Mouse (Mus musculus) ZHBTc4 (cell line): ENCODE data around the gene Pkdcc.
A peak's percentile ranks its signal among the peaks of the same experiment; 100 is the strongest.

ENCODE experiments used
- DNase-seq: peaks from one replicate; pipeline ENCODE4 v3.0.0-alpha.2; 2011; ENCODE audit warnings: low read depth, low spot score

Gene Pkdcc

DNA sequence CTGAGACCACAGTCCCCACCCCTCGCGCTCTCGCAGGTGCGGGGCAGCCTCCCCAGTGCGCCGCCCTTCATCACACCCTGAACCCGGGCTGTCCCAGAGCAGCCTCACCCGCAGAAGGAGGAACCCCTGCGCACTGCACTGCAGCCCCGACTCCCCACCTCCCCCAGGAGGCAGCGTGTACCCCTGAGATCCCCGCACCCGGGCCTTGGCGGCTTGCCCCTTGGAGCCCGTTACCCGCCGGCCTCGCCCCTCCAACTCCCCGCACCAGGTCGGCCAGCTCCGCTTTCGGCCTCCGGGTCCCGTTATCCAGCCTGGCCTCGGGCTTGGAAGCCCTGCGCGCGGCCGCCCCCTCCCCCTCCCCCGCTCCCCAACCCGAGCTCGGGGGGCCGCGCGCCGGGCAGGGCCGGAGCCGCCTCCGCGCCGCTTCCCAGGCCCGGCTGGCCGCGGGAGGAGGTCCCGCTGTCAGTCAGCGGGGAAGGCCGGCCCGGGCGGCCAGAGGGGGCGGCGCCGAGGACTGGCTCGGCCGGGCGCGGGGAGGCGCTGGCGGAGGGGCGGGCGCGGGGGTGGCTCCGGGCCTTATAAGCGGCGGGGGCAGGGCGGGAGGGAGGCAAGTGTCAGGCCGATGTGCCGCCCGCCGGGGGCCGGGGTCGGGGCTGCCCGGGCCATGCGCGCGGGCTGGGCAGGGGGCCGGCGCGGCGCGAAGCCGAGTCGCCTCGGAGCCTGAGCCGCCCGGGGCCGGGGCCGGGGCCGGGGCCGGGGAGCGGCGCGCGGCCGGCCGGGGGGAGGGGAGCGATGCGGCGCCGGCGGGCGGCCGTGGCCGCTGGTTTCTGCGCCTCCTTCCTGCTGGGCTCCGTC lies at the start of gene Pkdcc:
Gene Pkdcc (plus strand): TSS at position 619 of the 855 bp plus-strand sequence.
- peak; percentile 48 for DNase-seq

DNA sequence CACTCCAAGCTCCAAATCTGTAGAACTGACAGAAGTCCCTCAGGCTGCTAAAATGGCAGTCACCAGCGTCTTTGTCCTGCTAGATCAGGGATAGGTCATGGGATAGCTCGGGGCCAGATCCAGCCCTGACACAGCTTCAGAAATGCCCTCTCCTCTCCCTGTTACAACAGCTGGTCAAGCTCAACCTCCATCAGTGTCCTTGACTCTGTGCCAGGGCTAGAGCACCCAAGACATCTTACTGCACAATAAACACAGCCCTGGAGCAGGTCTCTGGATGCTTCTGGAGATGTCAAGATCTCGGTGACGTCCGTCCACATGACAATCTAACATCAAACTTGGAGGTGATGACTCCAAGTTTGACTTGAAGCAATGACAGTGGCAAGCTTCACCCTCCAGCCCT lies 48.9 kb upstream of the Pkdcc start:
- DNase-seq, result no peak

DNA sequence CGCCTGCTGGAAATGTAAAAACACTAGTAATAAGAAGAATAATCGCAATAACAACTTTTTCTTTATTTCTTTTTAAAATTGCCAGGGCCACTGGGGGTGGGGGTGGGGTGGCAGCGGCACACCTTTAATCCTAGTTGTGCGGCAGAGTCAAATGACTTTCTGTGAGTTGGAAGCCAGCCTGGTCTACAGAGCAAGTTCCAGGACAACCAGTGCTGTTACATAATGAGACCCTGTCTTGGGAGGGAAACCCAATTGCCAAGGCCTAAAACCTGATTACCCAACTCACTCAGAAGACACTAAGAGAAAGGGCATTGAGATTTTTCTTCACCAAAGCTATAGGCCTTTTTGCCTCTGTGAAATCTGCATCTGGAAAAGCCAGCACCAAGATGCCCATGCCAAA lies 38.9 kb upstream of the Pkdcc start:
- no peak for DNase-seq

DNA sequence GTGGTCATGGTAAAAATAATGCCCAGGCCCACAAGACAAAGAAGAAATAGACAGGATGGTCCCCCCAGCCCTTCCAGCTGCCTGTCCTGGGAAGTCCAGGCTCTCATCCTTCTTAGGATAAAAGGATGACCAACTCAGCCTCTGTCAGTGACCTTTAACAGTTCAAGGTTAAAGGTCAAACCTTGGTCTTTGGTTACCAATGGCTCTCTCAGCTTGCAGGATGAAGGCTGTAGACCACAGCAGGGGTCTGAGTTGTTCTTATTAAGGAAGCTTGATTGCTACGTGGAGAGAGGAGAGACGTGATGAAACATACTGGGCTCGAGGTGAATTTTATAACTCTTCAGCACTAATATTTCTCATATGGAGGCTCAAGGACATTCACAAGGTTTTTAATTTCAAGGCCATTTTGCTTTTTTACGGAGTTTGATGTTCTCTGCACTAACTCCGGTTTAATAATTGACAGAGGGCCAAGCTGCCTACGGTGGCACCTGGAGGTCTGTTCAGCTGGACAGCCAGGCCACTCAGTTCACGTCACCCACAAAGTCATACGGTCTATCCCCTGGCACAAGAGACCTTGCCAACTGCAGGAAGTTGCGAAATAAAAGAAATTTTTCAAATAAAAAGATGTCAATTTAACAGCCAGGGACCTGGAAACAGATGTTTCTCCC lies 36.5 kb upstream of the Pkdcc start:
- no peak for DNase-seq

DNA sequence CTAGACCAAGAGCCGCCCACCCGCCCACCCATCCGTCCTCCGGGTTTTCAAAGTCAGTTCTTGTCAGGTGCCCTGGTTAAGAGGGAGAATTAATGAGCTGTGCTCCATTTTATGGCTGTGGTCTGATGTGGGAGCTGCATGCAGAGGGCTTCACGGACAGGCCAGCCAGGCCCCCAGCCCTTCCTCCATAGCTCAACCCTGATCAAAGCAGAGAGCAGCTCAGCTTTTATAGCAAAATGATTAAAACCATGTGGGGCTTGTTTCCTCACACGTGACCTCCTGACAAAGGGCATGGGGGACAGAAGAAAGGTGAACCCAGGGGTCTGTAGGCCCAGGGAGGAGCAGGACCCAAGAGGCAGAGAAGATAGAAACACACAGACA lies 36.0 kb upstream of the Pkdcc start:
- DNase-seq, result no peak

DNA sequence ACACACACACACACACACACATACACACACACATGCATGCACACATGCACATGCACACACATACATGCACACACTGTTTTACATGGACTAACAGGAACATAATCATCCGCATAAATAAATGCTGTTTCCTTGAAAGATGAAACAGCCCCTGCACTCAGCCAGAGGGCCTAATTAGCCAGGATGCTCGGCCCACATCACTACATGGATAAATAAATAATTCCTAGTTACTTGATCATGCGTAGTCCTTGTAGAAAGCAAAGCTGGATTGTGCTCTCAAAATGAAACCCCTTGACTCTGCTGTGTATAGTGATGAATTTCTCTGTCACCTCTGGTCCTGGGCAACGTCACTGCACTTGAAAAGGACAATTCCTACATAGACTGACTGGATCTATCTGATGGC lies 35.5 kb upstream of the Pkdcc start:
- no peak for DNase-seq

DNA sequence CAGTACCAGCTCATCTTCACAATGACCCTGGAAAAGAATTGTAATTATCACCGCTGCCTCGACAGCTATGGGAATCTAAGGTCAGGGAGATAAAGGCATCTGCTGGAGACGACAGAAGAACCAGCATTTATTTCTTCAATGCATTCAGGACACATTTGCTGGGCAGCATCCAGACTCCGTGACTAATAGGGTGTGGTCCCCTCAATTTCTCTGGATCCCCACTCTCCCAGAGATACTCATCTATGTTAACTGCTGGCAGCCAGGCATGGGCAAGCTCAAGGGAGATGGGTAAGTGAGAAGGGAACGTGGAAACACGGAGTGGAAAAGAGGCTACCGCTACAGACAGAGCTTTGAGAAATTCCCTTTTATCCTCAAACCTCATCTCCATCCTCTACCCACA lies 34.0 kb upstream of the Pkdcc start:
- no peak for DNase-seq

DNA sequence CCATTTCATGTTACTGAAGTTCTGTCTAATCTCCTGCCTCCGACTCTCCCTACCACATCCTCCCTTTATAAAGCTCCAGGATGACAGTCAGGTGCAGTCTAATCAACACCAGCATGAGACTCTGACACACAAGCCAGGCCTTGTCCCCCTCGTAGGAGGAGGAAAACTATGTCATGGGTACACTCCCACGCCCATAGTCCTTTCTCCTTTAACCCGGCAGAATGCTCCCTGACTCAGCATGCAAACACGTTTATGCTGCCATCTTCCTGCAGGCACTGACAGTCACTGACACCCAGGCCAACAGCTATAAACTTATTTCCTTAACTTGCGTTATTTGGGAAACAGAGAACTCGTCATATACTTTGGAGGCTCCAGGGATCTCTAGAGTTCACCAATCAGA lies 33.5 kb upstream of the Pkdcc start:
- no peak for DNase-seq

DNA sequence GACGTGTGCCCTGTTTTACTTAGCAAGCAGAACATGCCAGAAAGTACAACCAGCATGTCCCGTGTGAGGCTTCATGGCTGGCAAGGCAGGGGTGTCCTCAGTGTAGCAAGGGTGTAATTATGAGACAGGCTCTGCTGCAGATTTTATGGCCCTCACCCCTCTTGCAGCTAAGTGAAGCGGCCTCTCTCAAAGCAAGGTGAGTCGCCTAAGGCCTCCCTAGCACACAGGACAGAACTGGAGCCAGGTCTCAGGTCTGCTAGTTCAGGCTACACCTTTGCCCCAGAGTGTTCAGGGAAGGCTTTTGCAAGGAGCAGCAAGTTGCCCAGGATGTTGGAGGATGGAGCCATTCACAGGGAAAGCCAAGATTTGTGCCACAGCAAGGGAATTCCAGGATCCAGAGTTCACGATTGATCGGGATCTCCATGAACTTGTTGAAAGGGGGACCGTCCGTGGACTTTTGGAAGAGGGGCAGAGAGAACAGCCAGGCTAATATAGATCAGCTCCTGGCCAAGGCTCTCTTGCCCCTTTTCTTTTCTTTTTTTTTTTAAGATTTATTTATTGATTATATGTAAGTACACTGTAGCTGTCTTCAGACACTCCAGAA lies 32.9 kb upstream of the Pkdcc start:
- no peak for DNase-seq

DNA sequence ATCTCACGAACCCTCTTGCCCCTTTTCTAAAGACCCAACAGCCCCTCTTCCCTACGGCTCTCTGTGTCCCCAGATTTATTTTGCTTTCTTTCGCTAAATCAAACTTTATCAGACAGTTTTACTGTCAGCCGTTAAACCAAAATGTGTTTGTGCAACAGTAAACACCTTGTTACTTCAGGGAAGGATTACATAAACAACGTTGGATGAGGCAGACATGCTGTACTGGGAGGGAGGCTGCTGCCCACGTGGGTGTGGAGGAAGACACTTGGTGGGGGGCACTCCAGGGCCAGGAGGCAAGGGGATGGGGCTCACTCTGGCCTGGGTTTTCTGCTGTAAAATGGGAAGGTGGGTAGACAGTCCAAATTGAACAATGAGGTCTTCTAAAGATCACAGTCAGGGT lies 32.3 kb upstream of the Pkdcc start:
- no peak for DNase-seq

DNA sequence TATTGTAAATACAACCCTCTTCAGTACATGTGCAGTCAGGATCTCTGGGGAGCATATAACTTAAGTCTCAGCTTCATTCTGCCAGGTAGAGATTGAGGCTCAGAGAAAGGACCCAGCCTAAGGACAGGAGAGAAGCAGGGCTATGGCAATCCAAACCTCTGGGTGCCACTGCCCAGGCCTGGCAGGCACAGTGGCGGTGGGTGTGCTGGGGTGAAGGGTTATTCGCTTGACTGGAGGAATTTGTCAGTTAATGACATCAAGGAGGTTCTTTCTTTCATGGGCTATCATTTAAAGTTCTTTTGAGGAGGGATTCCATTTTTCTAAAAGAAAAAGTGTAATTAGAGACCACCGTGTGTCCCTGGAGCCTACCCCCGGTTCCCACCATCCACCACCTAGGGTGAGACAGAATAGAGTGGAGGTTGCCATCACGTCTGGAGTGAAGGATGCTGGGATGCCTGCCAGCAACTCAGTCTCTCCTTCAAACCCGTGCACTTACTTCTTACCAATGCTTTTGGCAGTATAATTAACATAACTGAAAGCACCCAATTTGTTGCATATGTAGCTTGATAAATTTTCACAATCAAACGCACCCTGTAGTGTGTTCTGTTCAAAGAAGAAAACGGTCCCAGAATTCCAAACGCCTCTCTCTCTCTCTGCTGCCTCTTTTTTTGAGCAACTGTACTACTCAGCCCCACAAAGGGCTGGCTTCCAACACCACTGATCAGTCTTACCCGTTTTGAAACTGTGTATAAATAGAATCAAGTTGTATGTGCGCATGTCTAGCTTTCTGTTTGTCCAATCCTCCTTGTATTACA lies 27.1 kb upstream of the Pkdcc start:
- no peak for DNase-seq

DNA sequence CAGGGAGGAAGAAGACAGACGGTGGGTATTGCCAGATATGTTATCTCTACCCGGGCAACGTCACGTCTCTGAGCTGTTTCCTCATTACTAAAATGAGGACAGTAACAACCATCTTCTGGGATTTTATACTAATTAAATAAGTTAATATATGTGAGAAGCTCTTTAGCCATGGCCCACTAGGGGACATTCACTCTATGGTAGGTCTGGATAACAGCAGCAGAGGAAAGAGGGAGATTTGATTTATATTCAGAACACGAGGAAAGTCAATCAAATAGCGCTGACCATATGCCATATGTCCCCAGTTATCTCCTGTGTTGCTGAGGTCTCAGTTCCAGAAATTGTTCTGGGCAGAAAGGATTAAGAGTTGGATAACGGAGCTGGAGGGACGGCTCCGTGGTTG lies 24.3 kb upstream of the Pkdcc start:
- no peak for DNase-seq

DNA sequence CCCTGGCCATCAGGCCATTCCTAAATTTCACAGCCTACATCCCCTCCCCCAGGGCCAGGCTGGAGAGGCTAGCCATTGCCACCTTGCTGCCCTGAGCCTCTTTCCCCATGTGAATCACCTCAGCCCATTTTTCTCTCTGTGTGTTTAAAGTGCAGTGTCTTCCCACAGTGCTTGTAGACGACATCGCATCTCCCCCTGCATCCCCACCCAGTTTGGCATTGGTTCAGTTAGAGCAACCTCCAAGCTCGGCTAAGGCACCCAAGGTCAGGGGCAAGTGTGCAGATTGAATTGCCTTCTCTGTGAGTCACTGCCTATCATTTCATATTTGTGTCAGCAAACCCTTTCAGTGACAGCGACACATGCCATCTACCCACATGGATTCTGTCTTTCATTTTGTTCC lies 20.6 kb upstream of the Pkdcc start:
- DNase-seq, result no peak

DNA sequence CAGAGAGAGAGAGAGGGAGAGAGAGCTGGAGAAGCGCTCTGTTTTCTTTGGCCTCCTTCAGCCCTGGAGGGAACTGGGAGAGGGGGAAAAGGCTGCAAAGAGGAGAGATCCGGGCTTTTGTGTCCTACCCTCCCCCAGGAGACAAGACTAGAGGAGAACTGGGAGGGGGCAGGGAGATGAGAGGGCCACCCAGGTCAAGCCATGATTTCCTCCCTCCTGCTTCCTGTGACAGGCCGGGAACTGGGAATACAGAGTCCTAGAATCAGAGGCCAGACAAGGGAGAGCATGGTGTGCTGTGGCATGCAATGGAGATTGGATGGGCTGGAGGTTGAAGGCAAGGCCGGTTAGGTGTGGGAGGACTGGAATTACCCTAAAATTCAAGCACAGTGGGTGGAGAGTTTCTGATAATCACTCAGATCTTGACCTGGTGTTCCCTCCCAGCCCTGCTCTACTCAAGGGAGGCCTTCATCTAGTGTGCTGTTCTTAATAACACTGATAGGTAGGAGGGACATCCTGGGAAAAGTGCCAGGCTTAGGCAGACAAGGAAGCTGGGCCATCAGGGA lies 17.6 kb upstream of the Pkdcc start:
- DNase-seq, result no peak

DNA sequence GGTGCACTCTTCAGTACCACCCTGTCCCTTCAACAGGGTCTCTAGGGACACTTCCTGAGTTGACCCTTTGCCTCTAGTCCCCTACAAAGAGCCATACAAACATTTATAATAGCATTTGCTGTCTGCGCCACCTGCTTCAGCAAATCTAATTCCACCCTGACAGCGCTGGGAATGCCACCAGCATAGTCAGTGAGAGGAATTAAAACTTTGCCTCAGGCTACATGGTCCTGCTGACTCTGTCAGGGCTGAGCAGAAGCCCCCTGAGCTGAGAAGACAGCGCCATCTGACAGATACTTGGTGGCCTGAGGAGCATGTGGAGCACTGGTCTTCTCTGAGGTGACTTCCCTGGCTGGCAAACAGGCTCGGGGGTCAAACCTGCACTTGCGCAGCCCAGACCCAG lies 14.6 kb upstream of the Pkdcc start:
- no peak for DNase-seq

DNA sequence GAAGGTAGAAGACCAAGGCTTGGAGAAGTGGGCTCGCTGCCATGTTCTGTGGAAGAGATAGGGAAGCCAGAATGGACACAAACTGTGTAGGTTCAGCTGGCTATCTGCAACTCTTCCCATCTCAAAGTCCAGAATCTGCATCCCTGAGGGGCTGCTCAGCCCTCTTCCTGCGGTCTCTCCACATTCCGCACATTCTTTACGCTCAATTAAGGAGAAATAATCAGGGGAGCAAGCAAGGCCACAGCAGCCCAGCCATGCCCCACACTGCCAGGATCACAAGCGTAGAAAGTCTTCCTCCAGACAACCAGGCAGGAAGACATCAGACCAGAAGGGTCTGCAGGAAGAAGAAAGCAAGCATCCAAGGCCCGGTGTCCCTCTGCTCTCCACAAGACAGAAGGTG lies 13.8 kb upstream of the Pkdcc start:
- no peak for DNase-seq

DNA sequence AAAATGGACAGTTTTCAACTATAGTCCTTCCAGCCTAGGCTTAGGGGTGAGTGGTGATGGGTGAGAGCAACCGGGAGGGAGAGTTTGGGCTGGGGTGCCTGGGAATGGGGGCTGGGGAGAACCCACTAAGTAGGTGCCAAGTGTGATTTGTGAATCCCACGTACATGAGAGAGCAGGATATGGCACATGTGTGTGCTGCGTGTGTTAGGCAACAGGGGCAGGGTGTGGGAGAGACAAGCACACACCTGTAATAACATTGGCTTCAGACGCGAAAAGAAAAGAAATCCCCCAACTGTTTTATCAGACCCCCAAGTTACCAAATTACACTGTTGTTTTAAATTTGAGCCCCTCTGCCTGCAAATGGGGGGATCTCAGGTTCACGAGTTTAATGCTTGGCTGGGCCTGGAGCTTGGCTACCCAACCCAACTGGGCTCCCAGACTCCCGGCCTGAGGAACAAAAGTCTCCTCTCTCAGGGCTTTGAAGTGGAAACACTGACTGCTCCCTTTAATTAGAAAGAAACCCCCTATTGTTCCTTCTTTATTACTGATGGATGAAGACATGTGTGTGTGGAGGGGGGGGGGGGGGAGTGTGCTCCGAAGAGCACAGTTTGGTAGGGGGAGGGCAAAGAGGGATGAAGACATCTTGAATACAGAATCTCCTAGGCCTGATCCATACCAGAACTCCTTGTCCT lies 11.3 kb upstream of the Pkdcc start:
- no peak for DNase-seq

DNA sequence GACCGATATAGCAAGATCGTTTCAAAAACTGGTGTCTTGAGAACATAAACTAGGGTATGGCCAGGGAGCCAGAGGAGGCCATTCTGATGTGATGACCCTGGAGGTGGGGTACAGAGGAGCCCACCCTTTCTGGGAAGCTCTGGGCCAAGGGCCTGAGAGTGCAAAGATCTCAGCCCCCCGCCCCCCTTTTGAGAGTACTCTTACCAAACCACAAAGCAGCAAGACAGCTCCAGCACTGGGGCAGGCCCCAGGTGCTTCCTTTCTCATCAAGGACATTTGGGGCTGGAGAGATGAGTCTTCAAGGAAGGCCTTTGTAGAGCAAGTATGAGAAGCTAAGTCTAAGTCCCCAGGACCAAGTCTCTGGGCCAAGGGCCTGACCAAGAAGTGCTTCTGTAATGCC lies 7.8 kb upstream of the Pkdcc start:
- no peak for DNase-seq

DNA sequence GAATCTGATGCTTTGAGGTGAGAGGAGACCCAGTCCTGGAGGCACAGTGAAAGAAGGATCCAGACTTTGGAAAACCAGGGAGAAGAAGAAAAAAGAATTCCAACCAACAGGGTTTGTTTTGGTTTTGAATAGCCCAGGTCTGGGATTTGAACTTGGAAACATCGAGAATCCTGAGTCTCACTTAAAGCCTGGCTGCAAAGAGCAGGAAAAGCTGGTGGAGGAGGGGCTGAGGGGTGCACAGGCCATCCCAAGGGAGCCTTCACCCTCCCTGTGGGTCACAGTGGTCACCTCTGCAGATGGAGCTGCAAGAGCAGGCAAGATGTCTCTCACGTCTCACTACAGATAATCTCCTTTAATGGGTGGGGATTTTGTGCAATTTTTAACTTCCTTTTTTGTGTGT lies 6.6 kb upstream of the Pkdcc start:
- DNase-seq, result no peak

DNA sequence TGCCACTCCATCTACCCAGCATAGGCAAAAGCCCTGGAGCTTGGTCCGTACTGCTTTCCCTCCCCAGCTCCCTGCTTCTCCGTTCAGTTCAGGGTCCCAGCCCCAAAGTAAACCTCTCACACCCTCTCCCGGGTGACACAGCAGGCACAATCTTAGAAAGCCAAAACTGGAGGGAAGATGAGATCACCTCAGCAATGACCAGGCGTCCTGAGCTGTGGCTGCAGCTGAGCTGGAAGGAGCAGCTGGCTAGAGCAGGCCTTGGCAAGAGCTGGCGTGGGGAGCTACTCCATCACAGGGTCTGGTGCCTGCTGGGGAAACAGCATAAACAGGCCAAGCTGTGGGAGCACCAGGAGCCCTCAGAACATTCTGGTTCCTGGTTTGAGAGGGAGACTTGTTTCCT lies 4.6 kb upstream of the Pkdcc start:
- no peak for DNase-seq

DNA sequence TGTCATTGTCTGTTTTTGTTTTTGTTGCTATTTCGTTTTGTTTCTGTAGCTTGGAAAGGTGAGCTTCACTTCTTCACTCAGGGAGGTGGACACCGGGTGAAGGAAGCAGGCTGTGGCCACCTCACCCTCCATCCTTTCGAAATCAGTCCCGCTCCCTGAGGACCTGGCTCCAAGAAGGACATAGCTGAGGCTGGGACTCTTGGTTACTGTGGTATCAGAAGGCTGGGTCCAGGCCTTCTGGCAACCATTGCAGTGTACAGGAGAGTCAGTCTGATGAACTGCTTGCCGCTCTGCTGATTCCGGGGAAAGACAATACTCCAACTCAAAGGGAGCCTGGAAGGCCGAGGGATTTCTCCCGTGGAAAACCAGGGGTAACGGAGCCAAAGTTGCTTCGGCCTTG lies 3.9 kb upstream of the Pkdcc start:
- no peak for DNase-seq
